Mouse (Mus musculus): ENCODE results near the gene Fam189a1. TPM values are rescaled to one million over a fixed set of nuclear protein-coding genes. Genes with fewer than 3 reads are reported as not detected.

The Fam189a1 gene
- polyA plus RNA-seq, 1 experiment from 2014 or later = 8.7 TPM

GRCm38 (mm10) chr7:65141907-65142698, 14.3 kb downstream of the Fam189a1 start:
- no peak overlapping the region for H3K4me2 ChIP-seq
- H3K9ac ChIP-seq = no peak overlapping the region
- no peak overlapping the region for H3K4me3 ChIP-seq
- H3K27ac ChIP-seq = 0 out of 2 replicates have a peak overlapping the region, but pooled peaks have one; percentile 12
- H3K4me1 ChIP-seq (replicated peaks) = peaks cover 18% of the 10 kb centered on the region
- WGBS = 48% methylated on average over 6 of the region's 6 CpGs
- H3K27me3 ChIP-seq = no peaks in the 10 kb centered on the region
- H3K9me3 ChIP-seq = no peaks in the 10 kb centered on the region
- peak; percentile 73; the same call in 1 of the 2 replicates for ATAC-seq (ENCODE audit: low FRiP score)
- no peaks in the 10 kb centered on the region for H3K36me3 ChIP-seq

- Histone ChIP-seq H3K9me3 (no peaks in the 10 kb centered on the region), H3K27ac (no peak overlapping the region), H3K9ac (no peak overlapping the region), H3K27me3 (no peaks in the 10 kb centered on the region), H3K4me3 (no peak overlapping the region), H3K4me2 (no peak overlapping the region), H3K4me1 (replicated peaks) (peaks cover 18% of the 10 kb centered on the region), H3K36me3 (no peaks in the 10 kb centered on the region)
- 93% methylated on average over 5 of the region's 5 CpGs for WGBS
- no peak for ATAC-seq (ENCODE audit: low FRiP score)
Measured at GRCm38 (mm10) chr7:65140832-65141231, 15.5 kb downstream of the Fam189a1 start.

- 76% methylated on average over 5 of the region's 5 CpGs for WGBS
- ATAC-seq (ENCODE audit: low FRiP score) = no peak
- peaks cover 18% of the 10 kb centered on the region for H3K4me1 ChIP-seq (replicated peaks)
Measured at GRCm38 (mm10) chr7:65140099-65140498, 16.3 kb downstream of the Fam189a1 start.

GRCm38 (mm10) chr7:65123766-65124165, 32.6 kb downstream of the Fam189a1 start:
- Histone ChIP-seq H3K27me3 (no peaks in the 10 kb centered on the region), H3K9me3 (no peaks in the 10 kb centered on the region), H3K27ac (no peak overlapping the region), H3K4me3 (no peak overlapping the region), H3K4me1 (replicated peaks) (peaks cover 2% of the 10 kb centered on the region; the same call in 1 of the 2 replicates), H3K9ac (no peak overlapping the region), H3K36me3 (no peaks in the 10 kb centered on the region), H3K4me2 (no peak overlapping the region)
- WGBS = 82% methylated on average over 3 of the region's 3 CpGs
- no peak for ATAC-seq (ENCODE audit: low FRiP score)

More at GRCm38 (mm10) chr7:65140099-65140498, 16.3 kb downstream of the Fam189a1 start:
- H3K27ac ChIP-seq = no peak overlapping the region
- H3K4me3 ChIP-seq = no peak overlapping the region
- no peaks in the 10 kb centered on the region for H3K36me3 ChIP-seq
- H3K9me3 ChIP-seq = no peaks in the 10 kb centered on the region
- no peak overlapping the region for H3K9ac ChIP-seq
- H3K27me3 ChIP-seq = no peaks in the 10 kb centered on the region
- H3K4me2 ChIP-seq = no peak overlapping the region

- Histone ChIP-seq H3K27ac (no peak overlapping the region), H3K36me3 (no peaks in the 10 kb centered on the region), H3K9ac (no peak overlapping the region), H3K4me2 (no peak overlapping the region), H3K9me3 (no peaks in the 10 kb centered on the region), H3K4me1 (replicated peaks) (peaks cover 5% of the 10 kb centered on the region; the same call in 1 of the 2 replicates), H3K4me3 (no peak overlapping the region), H3K27me3 (no peaks in the 10 kb centered on the region)
- 94% methylated on average over 7 of the region's 7 CpGs for WGBS
- no peak for ATAC-seq (ENCODE audit: low FRiP score)
Measured at GRCm38 (mm10) chr7:65116903-65117302, 39.5 kb downstream of the Fam189a1 start.

- 73% methylated on average over 3 of the region's 3 CpGs for WGBS
Measured at GRCm38 (mm10) chr7:65115366-65115765, 41.0 kb downstream of the Fam189a1 start.

GRCm38 (mm10) chr7:65111664-65112063, 44.7 kb downstream of the Fam189a1 start:
- ATAC-seq (ENCODE audit: low FRiP score) = no peak
- 95% methylated on average over 9 of the region's 9 CpGs for WGBS
- 0 out of 2 replicates have a peak, but pooled peaks cover 2% of the 10 kb centered on the region for H3K4me1 ChIP-seq (replicated peaks)
- no peak overlapping the region for H3K9ac ChIP-seq
- no peak overlapping the region for H3K4me3 ChIP-seq
- no peaks in the 10 kb centered on the region for H3K36me3 ChIP-seq
- no peaks in the 10 kb centered on the region for H3K9me3 ChIP-seq
- H3K27me3 ChIP-seq = no peaks in the 10 kb centered on the region
- H3K4me2 ChIP-seq = no peak overlapping the region
- H3K27ac ChIP-seq = no peak overlapping the region

More at GRCm38 (mm10) chr7:65115366-65115765, 41.0 kb downstream of the Fam189a1 start:
- Histone ChIP-seq H3K36me3 (no peaks in the 10 kb centered on the region), H3K9ac (no peak overlapping the region), H3K27ac (no peak overlapping the region), H3K27me3 (no peaks in the 10 kb centered on the region), H3K4me3 (no peak overlapping the region), H3K9me3 (no peaks in the 10 kb centered on the region), H3K4me1 (replicated peaks) (0 out of 2 replicates have a peak, but pooled peaks cover 2% of the 10 kb centered on the region), H3K4me2 (no peak overlapping the region)
- ATAC-seq (ENCODE audit: low FRiP score) = no peak

- H3K9ac ChIP-seq = no peak overlapping the region
- WGBS = 92% methylated on average over 3 of the region's 3 CpGs
- no peak overlapping the region for H3K4me3 ChIP-seq
- no peak overlapping the region for H3K27ac ChIP-seq
- ATAC-seq (ENCODE audit: low FRiP score) = no peak
- no peaks in the 10 kb centered on the region for H3K9me3 ChIP-seq
- no peaks in the 10 kb centered on the region for H3K4me1 ChIP-seq (replicated peaks)
- H3K36me3 ChIP-seq = no peaks in the 10 kb centered on the region
- no peak overlapping the region for H3K4me2 ChIP-seq
- H3K27me3 ChIP-seq = no peaks in the 10 kb centered on the region
Measured at GRCm38 (mm10) chr7:65105566-65105965, 50.8 kb downstream of the Fam189a1 start.

- Histone ChIP-seq H3K4me2 (no peak overlapping the region), H3K9ac (no peak overlapping the region), H3K4me1 (replicated peaks) (no peaks in the 10 kb centered on the region), H3K27ac (no peak overlapping the region), H3K9me3 (no peaks in the 10 kb centered on the region), H3K4me3 (no peak overlapping the region), H3K27me3 (no peaks in the 10 kb centered on the region), H3K36me3 (no peaks in the 10 kb centered on the region)
- WGBS = 93% methylated on average over 4 of the region's 4 CpGs
- ATAC-seq (ENCODE audit: low FRiP score) = no peak
Measured at GRCm38 (mm10) chr7:65105097-65105467, 51.3 kb downstream of the Fam189a1 start.

GRCm38 (mm10) chr7:65104207-65105096, 51.9 kb downstream of the Fam189a1 start:
- H3K9ac ChIP-seq = no peak overlapping the region
- no peaks in the 10 kb centered on the region for H3K36me3 ChIP-seq
- no peaks in the 10 kb centered on the region for H3K4me1 ChIP-seq (replicated peaks)
- 88% methylated on average over 17 of the region's 17 CpGs for WGBS
- H3K27ac ChIP-seq = no peak overlapping the region
- H3K27me3 ChIP-seq = no peaks in the 10 kb centered on the region
- no peak for ATAC-seq (ENCODE audit: low FRiP score)
- no peak overlapping the region for H3K4me2 ChIP-seq
- H3K9me3 ChIP-seq = no peaks in the 10 kb centered on the region
- H3K4me3 ChIP-seq = no peak overlapping the region

- H3K4me1 ChIP-seq (replicated peaks) = no peaks in the 10 kb centered on the region
- no peak overlapping the region for H3K27ac ChIP-seq
- no peak overlapping the region for H3K4me2 ChIP-seq
- WGBS = 84% methylated on average over 2 of the region's 2 CpGs
- H3K27me3 ChIP-seq = no peaks in the 10 kb centered on the region
- H3K36me3 ChIP-seq = no peaks in the 10 kb centered on the region
- ATAC-seq (ENCODE audit: low FRiP score) = no peak
- no peak overlapping the region for H3K9ac ChIP-seq
- H3K9me3 ChIP-seq = no peaks in the 10 kb centered on the region
- H3K4me3 ChIP-seq = no peak overlapping the region
Measured at GRCm38 (mm10) chr7:65101661-65102060, 54.7 kb downstream of the Fam189a1 start.

GRCm38 (mm10) chr7:65097708-65098107, 58.7 kb downstream of the Fam189a1 start:
- H3K4me2 ChIP-seq = no peak overlapping the region
- ATAC-seq (ENCODE audit: low FRiP score) = no peak
- no peak overlapping the region for H3K4me3 ChIP-seq
- H3K9ac ChIP-seq = no peak overlapping the region
- H3K27ac ChIP-seq = no peak overlapping the region
- WGBS = 95% methylated on average over 14 of the region's 14 CpGs
- no peaks in the 10 kb centered on the region for H3K9me3 ChIP-seq
- H3K27me3 ChIP-seq = no peaks in the 10 kb centered on the region
- H3K4me1 ChIP-seq (replicated peaks) = peaks cover 7% of the 10 kb centered on the region
- no peaks in the 10 kb centered on the region for H3K36me3 ChIP-seq

Measured in hindbrain, embryonic 13.5 days (tissue).